Mouse (Mus musculus) lung, postnatal 0 days (tissue): ENCODE measurements around the gene Trim44. TPM values are rescaled to one million over a fixed set of nuclear protein-coding genes. Genes with fewer than 3 reads are reported as not detected.
A peak's percentile ranks its signal among the peaks of the same experiment; 100 is the strongest.

ENCODE experiments used
- ATAC-seq: fragments of 200-750 bp; cut with Nextera tagmentation; 2 replicates; pipeline ENCODE4 v1.8.0; 2017; ENCODE audit warnings: moderate library complexity
- DNase-seq: peaks from one replicate; pipeline ENCODE4 v3.0.0-alpha.2; 2016; ENCODE audit warnings: low spot score
- H3K27ac ChIP-seq: fragments of 300-500 bp; sonication (generic); 2 replicates; pipeline ENCODE4 v1.5.1; 2014; ENCODE audit warnings: antibody characterized with exemption, mild to moderate bottlenecking, low read length, mixed read lengths
- H3K27me3 ChIP-seq: fragments of 300-500 bp; sonication (generic); replicated peaks from 2 replicates; pipeline ENCODE4 v1.6.1; 2014; ENCODE audit warnings: low read length, mixed read lengths; ENCODE audit not compliant: insufficient read depth
- H3K36me3 ChIP-seq: fragments of 300-500 bp; sonication (generic); 2 replicates; pipeline ENCODE4 v1.6.1; 2014; ENCODE audit warnings: low read length, mixed read lengths; ENCODE audit not compliant: insufficient read depth
- H3K4me1 ChIP-seq: fragments of 300-500 bp; sonication (generic); 2 replicates; pipeline ENCODE4 v1.6.1; 2014; ENCODE audit warnings: antibody characterized with exemption, low read depth, low read length, mixed read lengths; ENCODE audit not compliant: insufficient read depth
- H3K4me2 ChIP-seq: fragments of 300-500 bp; sonication (generic); replicated peaks from 2 replicates; pipeline ENCODE4 v1.6.1; 2014; ENCODE audit warnings: low read depth, mild to moderate bottlenecking, low read length, moderate library complexity, mixed read lengths
- H3K4me3 ChIP-seq: fragments of 300-500 bp; sonication (generic); 2 replicates; pipeline ENCODE4 v1.5.1; 2014; ENCODE audit warnings: low read depth, low read length
- H3K9ac ChIP-seq: fragments of 300-500 bp; sonication (generic); replicated peaks from 2 replicates; pipeline ENCODE4 v1.6.1; 2014; ENCODE audit warnings: low read depth, mild to moderate bottlenecking
- H3K9me3 ChIP-seq: fragments of 300-500 bp; sonication (generic); 2 replicates; pipeline ENCODE4 v1.6.1; 2016; ENCODE audit warnings: low read length, mixed read lengths
- CTCF ChIP-seq: IDR thresholded peaks from 2 replicates; pipeline ENCODE4 v1.5.1; 2016; ENCODE audit warnings: antibody characterized with exemption, mild to moderate bottlenecking
- EP300 ChIP-seq: IDR thresholded peaks from 2 replicates; pipeline ENCODE4 v1.6.1; 2016; ENCODE audit warnings: antibody characterized with exemption, mild to moderate bottlenecking, control low read depth
- WGBS: fragments of 180-500 bp; shearing (Covaris S2); extraction: QIAGEN DNeasy Blood & Tissue Kit; methylation state at CpG from one replicate; pipeline ENCODE4 v1.1.7; 2014; 5-methylcytosine and 5-hydroxymethylcytosine counted together
- polyA plus RNA-seq: library from polyadenylated mRNA; unstranded; fragments of >200 nt; fragmentation: Nextera tagmentation; extraction: Ambion mirVana; gene quantifications from 2 replicates; pipeline ENCODE4 v1.2.1, GENCODE M21; 2015

Trim44 gene
- polyA plus RNA-seq, 1 experiment from 2014 or later = 12.7 TPM

DNA sequence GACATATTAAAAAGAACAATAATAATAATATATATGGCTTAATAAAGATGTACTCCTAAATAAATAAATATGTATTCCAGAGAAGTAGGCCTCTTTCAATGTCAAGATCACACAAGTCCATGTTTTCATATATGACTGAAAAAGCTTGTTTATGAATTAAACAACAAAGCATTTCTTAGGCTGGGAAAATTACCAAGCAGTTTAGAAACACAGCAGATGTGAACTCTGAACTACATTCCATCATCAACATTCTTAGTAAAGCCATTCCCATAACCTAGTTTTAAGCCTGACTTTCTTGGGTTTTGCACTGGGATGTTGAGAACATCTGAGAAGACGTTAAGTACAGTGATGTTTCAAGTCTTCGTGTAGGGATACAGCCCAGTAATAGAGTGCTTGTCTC lies 45.4 kb downstream of the Trim44 start:
- H3K4me2 ChIP-seq = no peak overlapping the region
- 58% methylated on average over 2 of the region's 2 CpGs for WGBS
- no peaks in the 10 kb centered on the region for H3K9me3 ChIP-seq
- peaks cover 4% of the 10 kb centered on the region; the same call in 1 of the 2 replicates for H3K4me1 ChIP-seq
- peak; percentile 35; the same call in 1 of the 2 replicates for ATAC-seq
- 0 out of 2 replicates have a peak overlapping the region, but pooled peaks have one; percentile 20 for H3K27ac ChIP-seq
- H3K9ac ChIP-seq = no peak overlapping the region
- TF ChIP-seq EP300 = no peak
- TF ChIP-seq CTCF = no peak
- H3K36me3 ChIP-seq = peaks cover 1% of the 10 kb centered on the region; the same call in 1 of the 2 replicates
- no peak overlapping the region for H3K4me3 ChIP-seq
- no peaks in the 10 kb centered on the region for H3K27me3 ChIP-seq
- DNase-seq = peak; percentile 70

DNA sequence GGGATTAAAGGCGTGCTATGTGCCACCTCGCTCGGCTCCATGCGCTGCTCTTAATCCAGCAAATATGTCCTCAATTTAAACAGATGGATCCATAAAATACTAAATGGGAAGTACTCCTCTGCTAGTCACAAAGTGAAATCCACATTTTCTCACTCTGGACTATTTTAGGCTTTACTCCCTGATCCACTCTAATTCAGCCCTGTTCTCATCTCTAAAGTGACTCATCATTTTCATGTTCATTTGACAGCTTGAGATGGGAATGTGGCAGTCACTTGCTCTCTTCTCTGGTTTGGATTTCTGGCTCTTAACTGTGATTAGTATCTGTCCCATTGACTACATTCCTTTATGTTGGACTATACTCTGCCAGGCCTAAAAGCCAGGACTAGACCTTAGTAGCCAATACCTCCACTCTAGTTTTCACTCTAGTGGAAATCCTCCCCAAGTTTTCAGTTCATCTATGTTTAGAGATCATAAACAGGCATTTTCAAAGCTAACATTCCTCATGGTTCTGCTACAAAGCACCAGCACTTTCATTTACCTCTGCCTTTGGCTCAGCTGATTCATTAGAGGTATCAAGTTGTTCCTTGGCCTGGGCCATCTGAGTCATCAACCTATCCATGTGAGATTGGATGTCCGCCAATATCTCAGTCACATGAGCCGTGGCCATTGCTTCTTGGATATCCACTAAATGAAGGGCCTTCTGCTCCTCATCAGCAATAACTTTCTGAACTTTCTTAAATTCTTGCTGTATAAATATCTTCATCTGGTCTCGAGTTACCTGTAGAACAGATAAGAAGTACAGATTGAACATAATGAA lies 50.5 kb downstream of the Trim44 start:
- H3K9me3 ChIP-seq = no peaks in the 10 kb centered on the region
- ATAC-seq = no peak
- 95% methylated on average over 7 of the region's 7 CpGs for WGBS
- no peak overlapping the region for H3K27ac ChIP-seq
- H3K27me3 ChIP-seq = no peaks in the 10 kb centered on the region
- TF ChIP-seq EP300 = no peak
- TF ChIP-seq CTCF = no peak
- no peak overlapping the region for H3K9ac ChIP-seq
- no peak overlapping the region for H3K4me2 ChIP-seq
- peaks cover 9% of the 10 kb centered on the region; the same call in 1 of the 2 replicates for H3K36me3 ChIP-seq
- no peaks in the 10 kb centered on the region for H3K4me1 ChIP-seq
- no peak overlapping the region for H3K4me3 ChIP-seq
- DNase-seq = no peak

DNA sequence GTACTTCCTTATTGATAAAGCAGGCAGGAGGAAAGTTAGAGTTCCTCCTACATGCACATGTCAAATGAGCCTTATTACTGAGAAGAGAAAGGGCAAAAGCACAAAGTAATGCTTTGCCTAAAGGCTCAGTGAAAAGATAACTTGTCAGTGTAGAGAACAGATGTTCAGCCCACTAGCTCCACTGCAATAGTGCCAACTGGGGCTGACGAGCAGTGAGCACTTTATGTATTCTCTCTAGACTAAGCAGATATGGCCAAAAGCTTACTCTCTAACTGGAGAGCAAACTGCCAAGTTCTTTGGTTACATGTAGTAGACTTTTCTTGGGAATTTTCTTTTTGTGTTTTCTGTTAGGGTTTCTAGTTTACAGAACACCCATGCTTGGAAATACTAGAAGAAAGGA lies 53.6 kb downstream of the Trim44 start:
- H3K36me3 ChIP-seq = peaks cover 9% of the 10 kb centered on the region; the same call in 1 of the 2 replicates
- no peak for DNase-seq
- 73% methylated on average over 1 of the region's 1 CpGs for WGBS
- no peaks in the 10 kb centered on the region for H3K27me3 ChIP-seq
- TF ChIP-seq EP300 = no peak
- no peak for TF ChIP-seq CTCF
- H3K4me1 ChIP-seq = no peaks in the 10 kb centered on the region
- no peaks in the 10 kb centered on the region for H3K9me3 ChIP-seq
- H3K27ac ChIP-seq = no peak overlapping the region
- H3K4me3 ChIP-seq = no peak overlapping the region
- no peak overlapping the region for H3K9ac ChIP-seq
- H3K4me2 ChIP-seq = no peak overlapping the region
- ATAC-seq = no peak

DNA sequence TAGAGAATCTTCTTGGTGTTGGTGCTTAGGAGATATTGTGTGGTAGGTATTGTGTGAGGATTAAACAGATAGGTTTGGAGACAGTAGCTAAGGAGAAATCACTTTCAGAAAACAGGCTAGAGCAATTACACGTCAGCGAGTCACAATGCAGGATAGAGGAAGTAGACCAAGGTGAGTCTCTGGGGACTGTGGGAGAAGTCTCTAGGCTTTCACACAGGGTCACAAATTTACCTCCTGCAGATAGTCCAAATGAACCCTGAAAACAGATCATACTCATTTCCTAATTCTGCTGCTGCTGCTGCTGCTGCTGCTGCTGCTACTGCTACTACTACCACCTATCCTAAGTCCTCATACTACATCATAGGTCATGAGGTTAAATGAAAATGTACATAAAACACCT lies 66.2 kb downstream of the Trim44 start:
- Histone ChIP-seq H3K9me3 (no peaks in the 10 kb centered on the region), H3K4me1 (no peaks in the 10 kb centered on the region), H3K4me3 (no peak overlapping the region), H3K36me3 (no peaks in the 10 kb centered on the region), H3K9ac (no peak overlapping the region), H3K4me2 (no peak overlapping the region), H3K27ac (no peak overlapping the region), H3K27me3 (no peaks in the 10 kb centered on the region)
- TF ChIP-seq CTCF (no peak), EP300 (no peak)
- ATAC-seq (no peak), DNase-seq (no peak)
- WGBS = 85% methylated on average over 2 of the region's 2 CpGs

DNA sequence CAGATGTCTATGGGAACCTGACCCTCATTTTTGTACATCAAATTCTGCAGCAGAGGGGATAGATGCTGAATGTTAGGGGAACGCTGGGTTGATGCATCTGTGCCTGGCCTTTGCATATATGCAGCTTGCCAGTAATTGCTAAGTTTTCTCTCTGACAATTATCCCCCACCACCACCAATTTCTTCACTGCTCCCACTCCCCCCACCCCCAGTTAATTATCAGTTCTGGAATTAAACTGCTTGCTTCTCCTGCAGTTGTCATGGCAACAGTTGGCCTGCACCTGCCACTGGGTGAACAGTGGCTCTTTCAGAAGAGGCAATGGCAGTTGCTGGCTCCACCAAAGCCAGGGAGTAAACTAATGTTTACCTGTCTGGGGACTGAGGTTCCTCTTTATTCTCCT lies 70.8 kb downstream of the Trim44 start:
- H3K27me3 ChIP-seq = no peaks in the 10 kb centered on the region
- no peak overlapping the region for H3K4me3 ChIP-seq
- no peak for TF ChIP-seq CTCF
- TF ChIP-seq EP300 = no peak
- WGBS = 96% methylated on average over 1 of the region's 1 CpGs
- no peak overlapping the region for H3K9ac ChIP-seq
- ATAC-seq (no peak), DNase-seq (no peak)
- H3K4me1 ChIP-seq = no peaks in the 10 kb centered on the region
- H3K9me3 ChIP-seq = no peaks in the 10 kb centered on the region
- no peaks in the 10 kb centered on the region for H3K36me3 ChIP-seq
- no peak overlapping the region for H3K27ac ChIP-seq
- no peak overlapping the region for H3K4me2 ChIP-seq

DNA sequence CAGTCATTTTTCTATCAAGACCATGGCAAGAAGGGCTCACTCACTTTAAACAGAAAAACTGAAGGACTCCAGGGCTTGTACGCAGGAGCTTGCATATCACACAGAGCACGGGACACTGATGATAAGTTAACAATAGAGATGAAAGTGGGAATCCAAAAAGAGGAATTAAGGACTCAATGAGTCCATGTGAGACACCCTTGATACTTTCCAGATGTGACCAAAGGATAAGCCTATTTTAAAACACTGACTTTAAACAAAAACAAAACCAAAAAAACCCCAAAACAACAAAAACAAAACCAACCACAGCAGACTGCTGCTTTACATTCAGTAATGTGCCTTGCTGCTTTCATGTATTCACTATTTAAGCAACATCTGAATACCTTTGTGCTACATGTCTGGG lies 75.7 kb downstream of the Trim44 start:
- no peaks in the 10 kb centered on the region for H3K27me3 ChIP-seq
- H3K4me1 ChIP-seq = no peaks in the 10 kb centered on the region
- H3K36me3 ChIP-seq = no peaks in the 10 kb centered on the region
- H3K9ac ChIP-seq = no peak overlapping the region
- H3K9me3 ChIP-seq = no peaks in the 10 kb centered on the region
- H3K4me3 ChIP-seq = no peak overlapping the region
- TF ChIP-seq EP300 (no peak), CTCF (no peak)
- 63% methylated on average over 2 of the region's 2 CpGs for WGBS
- H3K27ac ChIP-seq = no peak overlapping the region
- DNase-seq = no peak
- H3K4me2 ChIP-seq = no peak overlapping the region
- no peak for ATAC-seq
